Mouse (Mus musculus): ENCODE measurements at regions not wholly inside any gene's neighbourhood (a gene's known extent, or its start where the extent isn't known, plus 50 kb on each side); places are given as distances from the start of the nearest gene placed in this dataset.

- TF ChIP-seq CTCF (IDR thresholded peaks at IDR 0.05; ENCODE audit: low read depth, low read length), result peak; percentile 94
- TF ChIP-seq POLR2A (IDR thresholded peaks at IDR 0.05; ENCODE audit: extremely low read depth, insufficient read depth, low read length), result no peak
These were observed 79.9 kb upstream of the Elac2 start for GRCm38 (mm10) chr11:64898758-64899586.
